Mouse (Mus musculus) cerebellum, postnatal 36 days (tissue): ENCODE results near the gene Pitpna.

Experiments
- DNase-seq, 2 experiments: peaks; one replicate each; pipeline ENCODE4 v3.0.0; 2021 to 2022; ENCODE audit warnings: mixed read lengths in 2 of 2

Pitpna gene

GRCm38 (mm10) chr11:75563851-75564548 lies 23.9 kb upstream of the Pitpna start:
- no peak for DNase-seq

- peak; percentile 70 for DNase-seq
These were observed 22.0 kb upstream of the Pitpna start for GRCm38 (mm10) chr11:75565849-75566248.

GRCm38 (mm10) chr11:75566276-75567196 lies 21.4 kb upstream of the Pitpna start:
- peak; percentile 54 to 57 for DNase-seq

GRCm38 (mm10) chr11:75567346-75568114 lies 20.4 kb upstream of the Pitpna start:
- peak; percentile 59 to 64 for DNase-seq

- no peak for DNase-seq
These were observed 19.8 kb upstream of the Pitpna start for GRCm38 (mm10) chr11:75568115-75568511.

- peak in 1 of 2 experiments; percentile 28 for DNase-seq
These were observed 18.9 kb upstream of the Pitpna start for GRCm38 (mm10) chr11:75568962-75569361.

- peak; percentile 85 for DNase-seq
These were observed 17.3 kb upstream of the Pitpna start for GRCm38 (mm10) chr11:75570375-75571125.

- peak in 1 of 2 experiments; percentile 41 for DNase-seq
These were observed 16.5 kb upstream of the Pitpna start for GRCm38 (mm10) chr11:75571126-75571990.

- peak in 1 of 2 experiments; percentile 30 for DNase-seq
These were observed 15.6 kb upstream of the Pitpna start for GRCm38 (mm10) chr11:75572301-75572791.

- DNase-seq = peak; percentile 95 to 98
These were observed 14.8 kb upstream of the Pitpna start for GRCm38 (mm10) chr11:75572854-75573650.

GRCm38 (mm10) chr11:75574378-75575123 lies 13.3 kb upstream of the Pitpna start:
- DNase-seq = peak; percentile 33 to 45

- no peak for DNase-seq
These were observed 12.3 kb upstream of the Pitpna start for GRCm38 (mm10) chr11:75575560-75576123.

- no peak for DNase-seq
These were observed 9.3 kb upstream of the Pitpna start for GRCm38 (mm10) chr11:75578609-75579008.

- no peak for DNase-seq
These were observed 6.3 kb upstream of the Pitpna start for GRCm38 (mm10) chr11:75581495-75582149.

- no peak for DNase-seq
These were observed 4.4 kb upstream of the Pitpna start for GRCm38 (mm10) chr11:75583521-75583920.

- no peak for DNase-seq
These were observed 2.8 kb upstream of the Pitpna start for GRCm38 (mm10) chr11:75585061-75585460.

GRCm38 (mm10) chr11:75585978-75586377 lies 1.9 kb upstream of the Pitpna start:
- DNase-seq = no peak

GRCm38 (mm10) chr11:75586963-75587362 lies 934 bp upstream of the Pitpna start:
- no peak for DNase-seq
